Mouse (Mus musculus): ENCODE results near the gene Ywhab. TPM values are rescaled to one million over a fixed set of nuclear protein-coding genes. Genes with fewer than 3 reads are reported as not detected.

Ywhab gene
- polyA plus RNA-seq, 1 experiment, result 52.8 TPM

DNA sequence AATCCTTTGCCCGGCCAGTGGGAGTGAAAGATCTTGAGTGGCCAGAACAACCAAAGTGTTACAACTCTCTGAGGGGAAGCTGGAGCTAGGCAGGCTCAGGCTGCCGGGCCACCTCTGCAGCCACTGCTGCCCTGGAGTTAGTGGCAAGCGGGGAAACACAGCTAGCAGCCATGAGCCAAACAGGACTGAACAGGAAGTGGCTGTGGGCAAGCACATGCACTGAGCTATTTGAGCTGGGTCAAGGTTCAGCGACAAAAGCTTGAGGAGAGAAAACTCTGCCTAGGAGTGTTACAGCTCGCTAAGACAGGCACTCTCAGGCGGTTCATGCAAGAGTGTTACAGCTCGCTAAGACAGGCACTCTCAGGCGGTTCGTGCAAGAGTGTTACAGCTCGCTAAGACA lies 12.2 kb downstream of the Ywhab start:
- TF ChIP-seq POLR2A (IDR thresholded peaks at IDR 0.05; ENCODE audit: borderline replicate concordance, extremely low read depth, low read depth, low read length) (no peak), CTCF (IDR thresholded peaks at IDR 0.05; ENCODE audit: insufficient read depth, low read length) (no peak)
- Histone ChIP-seq H3K4me1 (ENCODE audit: control insufficient read depth, insufficient read depth, low read length) (peaks cover 38% of the 10 kb centered on the region), H3K4me3 (replicated peaks; ENCODE audit: extremely low read depth, low read depth, low read length) (no peak overlapping the region)
- DNase-seq, result peak; percentile 25
- 33% methylated on average over 10 of the region's 10 CpGs for WGBS

DNA sequence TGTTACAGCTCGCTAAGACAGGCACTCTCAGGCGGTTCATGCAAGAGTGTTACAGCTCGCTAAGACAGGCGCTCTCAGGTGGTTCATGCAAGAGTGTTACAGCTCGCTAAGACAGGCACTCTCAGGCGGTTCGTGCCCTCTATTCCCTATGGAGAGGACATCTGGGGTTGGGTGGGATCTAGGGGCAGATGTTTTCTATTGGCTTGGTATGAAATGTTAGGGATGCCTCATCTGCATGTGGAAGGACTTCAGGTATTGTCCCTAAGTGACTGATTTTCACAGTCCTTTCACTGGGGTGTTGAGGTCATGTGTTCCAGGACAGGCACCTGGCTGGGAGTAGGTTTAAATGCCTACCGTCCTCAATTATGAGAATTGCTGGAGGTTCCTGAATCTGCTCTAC lies 12.8 kb downstream of the Ywhab start:
- Histone ChIP-seq H3K4me1 (ENCODE audit: control insufficient read depth, insufficient read depth, low read length) (peaks cover 34% of the 10 kb centered on the region), H3K4me3 (replicated peaks; ENCODE audit: extremely low read depth, low read depth, low read length) (no peak overlapping the region)
- DNase-seq, result no peak
- TF ChIP-seq CTCF (IDR thresholded peaks at IDR 0.05; ENCODE audit: insufficient read depth, low read length), result no peak
- no peak for TF ChIP-seq POLR2A (IDR thresholded peaks at IDR 0.05; ENCODE audit: borderline replicate concordance, extremely low read depth, low read depth, low read length)
- 75% methylated on average over 8 of the region's 8 CpGs for WGBS

DNA sequence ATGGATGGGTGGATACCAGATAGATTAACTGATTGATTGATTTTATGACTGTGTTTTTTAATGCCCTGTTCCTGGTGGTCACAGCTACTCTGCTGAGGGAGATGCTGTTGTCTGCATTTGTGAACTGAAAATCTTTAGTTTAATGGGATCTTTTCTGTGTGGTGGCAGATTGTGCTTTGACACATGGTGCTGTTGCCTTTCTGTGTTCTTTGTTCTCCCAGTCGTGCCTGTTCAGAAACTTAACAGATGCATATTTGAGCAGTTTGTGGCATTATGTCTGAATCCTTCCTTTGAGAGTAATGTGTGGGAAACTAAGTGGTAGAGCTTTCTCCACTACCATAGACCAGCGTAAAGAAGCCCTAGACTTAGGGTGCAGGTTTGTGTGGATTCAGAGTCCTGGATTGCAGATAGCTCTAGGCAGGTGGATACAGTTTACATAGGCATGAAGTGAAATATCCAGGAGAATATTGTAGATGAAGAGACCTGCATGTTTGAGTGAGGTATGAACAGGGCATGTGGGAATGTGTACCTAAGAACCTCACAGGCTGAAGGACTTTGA lies 13.3 kb downstream of the Ywhab start:
- peaks cover 29% of the 10 kb centered on the region for H3K4me1 ChIP-seq (ENCODE audit: control insufficient read depth, insufficient read depth, low read length)
- 62% methylated on average over 2 of the region's 2 CpGs for WGBS
- H3K4me3 ChIP-seq (replicated peaks; ENCODE audit: extremely low read depth, low read depth, low read length), result no peak overlapping the region
- no peak for DNase-seq
- no peak for TF ChIP-seq POLR2A (IDR thresholded peaks at IDR 0.05; ENCODE audit: borderline replicate concordance, extremely low read depth, low read depth, low read length)
- no peak for TF ChIP-seq CTCF (IDR thresholded peaks at IDR 0.05; ENCODE audit: insufficient read depth, low read length)

DNA sequence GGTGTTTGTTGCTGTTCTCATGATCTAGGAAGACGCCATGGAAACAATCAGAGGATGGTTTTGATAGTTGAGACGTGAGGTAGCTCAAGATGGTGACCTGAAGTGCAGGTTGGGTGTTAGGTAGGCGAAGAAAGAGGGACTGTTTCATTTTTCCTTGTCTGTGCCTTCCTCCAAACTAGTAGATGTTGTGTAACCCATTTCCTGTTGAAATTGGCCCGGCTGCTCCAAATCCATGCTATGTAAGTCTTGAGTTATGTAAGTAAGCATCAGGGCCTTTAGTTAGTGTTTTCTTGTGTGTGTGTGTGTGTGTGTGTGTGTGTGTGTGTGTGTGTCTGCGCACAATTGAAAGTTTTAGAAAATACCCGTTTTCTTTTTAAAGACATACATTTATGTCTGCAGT lies 14.5 kb downstream of the Ywhab start:
- no peak overlapping the region for H3K4me3 ChIP-seq (replicated peaks; ENCODE audit: extremely low read depth, low read depth, low read length)
- no peak for DNase-seq
- TF ChIP-seq CTCF (IDR thresholded peaks at IDR 0.05; ENCODE audit: insufficient read depth, low read length) (no peak), POLR2A (IDR thresholded peaks at IDR 0.05; ENCODE audit: borderline replicate concordance, extremely low read depth, low read depth, low read length) (no peak)
- peaks cover 26% of the 10 kb centered on the region for H3K4me1 ChIP-seq (ENCODE audit: control insufficient read depth, insufficient read depth, low read length)
- 35% methylated on average over 6 of the region's 6 CpGs for WGBS

DNA sequence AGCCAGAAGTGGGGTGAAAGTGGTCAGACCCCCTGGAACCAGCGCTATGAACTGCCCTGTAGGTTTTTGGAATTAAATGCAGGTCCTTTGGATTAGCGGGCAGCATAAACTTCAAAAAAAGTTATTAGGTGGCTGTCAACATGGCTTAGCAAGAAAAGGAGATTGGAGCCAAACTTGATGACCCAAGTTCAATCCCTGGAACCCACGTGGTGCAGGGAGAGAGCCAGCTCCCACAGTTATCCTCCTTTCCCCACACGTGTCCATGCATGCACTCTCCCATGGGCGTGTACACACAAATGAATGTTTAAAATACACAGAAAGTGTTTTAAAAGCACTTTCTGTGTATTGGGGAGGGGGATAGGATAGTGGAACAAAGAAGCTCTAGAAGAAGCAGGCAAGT lies 15.7 kb downstream of the Ywhab start:
- WGBS, result 52% methylated on average over 5 of the region's 5 CpGs
- TF ChIP-seq CTCF (IDR thresholded peaks at IDR 0.05; ENCODE audit: insufficient read depth, low read length), result no peak
- no peak for TF ChIP-seq POLR2A (IDR thresholded peaks at IDR 0.05; ENCODE audit: borderline replicate concordance, extremely low read depth, low read depth, low read length)

DNA sequence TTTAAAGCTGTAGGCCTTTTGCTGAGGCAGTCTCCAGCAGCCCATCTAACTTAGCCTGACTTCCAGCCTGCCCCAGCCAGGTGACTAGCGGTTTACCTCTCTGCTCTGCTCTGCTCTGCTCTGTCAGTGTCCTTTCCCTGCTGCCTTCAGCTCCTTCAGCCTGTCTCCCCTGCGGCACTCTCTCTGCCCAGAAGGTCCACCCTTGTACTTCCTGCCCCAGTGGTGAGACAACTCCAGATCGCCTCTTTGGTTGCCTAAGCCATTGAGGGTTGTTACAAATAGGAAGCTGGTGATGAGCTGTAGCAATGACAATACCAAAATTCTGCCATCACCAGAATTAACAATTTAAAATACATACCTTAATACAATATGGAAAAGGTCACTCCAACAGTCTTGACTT lies 16.2 kb downstream of the Ywhab start:
- no peak for DNase-seq
- TF ChIP-seq POLR2A (IDR thresholded peaks at IDR 0.05; ENCODE audit: borderline replicate concordance, extremely low read depth, low read depth, low read length) (no peak), CTCF (IDR thresholded peaks at IDR 0.05; ENCODE audit: insufficient read depth, low read length) (no peak)
- H3K4me1 ChIP-seq (ENCODE audit: control insufficient read depth, insufficient read depth, low read length), result peaks cover 22% of the 10 kb centered on the region
- H3K4me3 ChIP-seq (replicated peaks; ENCODE audit: extremely low read depth, low read depth, low read length), result no peak overlapping the region
- 50% methylated on average over 3 of the region's 3 CpGs for WGBS

More for the DNA sequence above, 15.7 kb downstream of the Ywhab start:
- H3K4me3 ChIP-seq (replicated peaks; ENCODE audit: extremely low read depth, low read depth, low read length), result no peak overlapping the region
- H3K4me1 ChIP-seq (ENCODE audit: control insufficient read depth, insufficient read depth, low read length), result peaks cover 26% of the 10 kb centered on the region
- no peak for DNase-seq

DNA sequence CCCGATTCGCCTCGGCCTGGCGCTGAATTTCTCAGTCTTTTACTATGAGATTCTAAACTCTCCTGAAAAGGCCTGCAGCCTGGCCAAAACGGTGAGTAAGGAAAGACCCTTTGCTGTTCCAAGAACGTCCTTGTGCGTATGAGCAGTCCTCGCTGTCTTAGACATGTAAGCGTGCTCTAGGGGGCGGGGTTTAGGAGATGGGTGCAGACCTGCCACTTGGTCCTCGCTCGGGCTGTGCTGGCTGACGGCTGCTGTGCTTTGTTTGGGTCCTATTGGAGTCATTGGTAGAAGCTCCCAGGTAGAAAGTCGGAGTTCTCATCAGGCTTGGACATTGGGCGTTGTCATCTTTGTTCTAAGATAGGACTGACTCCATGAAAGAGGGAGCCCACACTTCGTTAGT lies 20.5 kb downstream of the Ywhab start:
- no peak for DNase-seq
- 89% methylated on average over 16 of the region's 16 CpGs for WGBS
- no peak for TF ChIP-seq POLR2A (IDR thresholded peaks at IDR 0.05; ENCODE audit: borderline replicate concordance, extremely low read depth, low read depth, low read length)
- TF ChIP-seq CTCF (IDR thresholded peaks at IDR 0.05; ENCODE audit: insufficient read depth, low read length), result no peak
- H3K4me3 ChIP-seq (replicated peaks; ENCODE audit: extremely low read depth, low read depth, low read length), result no peak overlapping the region
- H3K4me1 ChIP-seq (ENCODE audit: control insufficient read depth, insufficient read depth, low read length), result no peaks in the 10 kb centered on the region; the same call in 1 of the 2 replicates

DNA sequence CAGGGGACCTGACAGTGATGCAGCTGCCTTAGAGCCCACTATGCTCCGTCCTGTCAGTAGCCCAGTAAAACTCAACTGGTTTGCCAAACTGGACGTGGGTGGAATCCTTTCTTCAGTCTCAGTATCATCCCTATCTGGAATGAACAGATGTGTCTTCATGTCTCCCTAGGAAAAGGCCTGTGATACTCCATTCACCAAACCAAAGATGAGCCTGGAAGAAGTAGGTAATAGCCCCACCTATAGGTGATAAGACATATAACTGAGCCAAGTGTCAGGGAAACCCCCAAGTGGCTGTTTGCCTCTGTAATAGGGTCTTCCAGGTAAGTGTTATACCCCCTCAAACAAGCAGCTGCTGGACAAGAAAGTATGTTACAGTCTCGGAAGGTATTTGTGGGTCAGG lies 24.1 kb downstream of the Ywhab start:
- Histone ChIP-seq H3K4me3 (replicated peaks; ENCODE audit: extremely low read depth, low read depth, low read length) (no peak overlapping the region), H3K4me1 (ENCODE audit: control insufficient read depth, insufficient read depth, low read length) (no peaks in the 10 kb centered on the region)
- 93% methylated on average over 3 of the region's 3 CpGs for WGBS
- no peak for DNase-seq
- no peak for TF ChIP-seq POLR2A (IDR thresholded peaks at IDR 0.05; ENCODE audit: borderline replicate concordance, extremely low read depth, low read depth, low read length)
- TF ChIP-seq CTCF (IDR thresholded peaks at IDR 0.05; ENCODE audit: insufficient read depth, low read length), result no peak

DNA sequence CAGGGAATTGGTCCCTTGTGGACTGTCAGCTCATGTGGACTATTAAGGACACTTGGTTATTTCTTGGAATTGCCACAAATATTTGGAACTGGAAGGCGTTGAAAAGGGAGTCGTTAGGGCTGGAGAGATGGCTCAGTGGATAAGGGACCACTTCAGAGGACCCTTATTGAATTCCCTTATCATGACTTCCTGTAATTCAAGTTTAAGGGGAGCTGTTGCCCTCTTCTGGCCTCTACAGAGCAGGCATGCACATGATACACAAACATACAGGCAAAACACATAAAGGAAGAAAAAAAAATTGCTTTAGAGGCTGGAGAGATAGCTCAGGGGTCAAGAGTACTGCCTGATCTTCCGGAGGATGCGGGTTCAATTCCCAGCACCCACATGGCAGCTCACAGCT lies 25.2 kb downstream of the Ywhab start:
- WGBS, result 51% methylated on average over 4 of the region's 4 CpGs
- Histone ChIP-seq H3K4me1 (ENCODE audit: control insufficient read depth, insufficient read depth, low read length) (no peaks in the 10 kb centered on the region), H3K4me3 (replicated peaks; ENCODE audit: extremely low read depth, low read depth, low read length) (no peak overlapping the region)
- no peak for DNase-seq
- TF ChIP-seq CTCF (IDR thresholded peaks at IDR 0.05; ENCODE audit: insufficient read depth, low read length) (no peak), POLR2A (IDR thresholded peaks at IDR 0.05; ENCODE audit: borderline replicate concordance, extremely low read depth, low read depth, low read length) (no peak)

DNA sequence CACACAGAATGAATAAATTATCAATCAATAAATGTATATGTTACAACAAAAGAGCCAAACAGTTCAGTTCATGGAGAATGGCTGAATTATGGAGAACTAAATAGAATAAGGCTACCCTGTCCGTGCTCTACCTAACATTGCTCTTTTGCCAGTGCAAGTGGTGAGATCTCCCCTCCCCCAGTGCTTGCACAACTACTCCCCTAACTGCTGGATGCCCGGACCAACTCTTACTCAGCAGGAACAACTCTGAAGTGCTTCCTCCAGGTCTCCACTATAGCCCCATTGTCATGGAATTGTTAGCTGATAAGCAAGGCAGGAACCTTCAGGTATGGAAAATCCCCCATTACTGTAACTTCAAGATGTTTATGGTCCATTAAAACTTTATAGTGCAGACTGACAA lies 27.3 kb downstream of the Ywhab start:
- 23% methylated on average over 2 of the region's 2 CpGs for WGBS
- Histone ChIP-seq H3K4me3 (replicated peaks; ENCODE audit: extremely low read depth, low read depth, low read length) (no peak overlapping the region), H3K4me1 (ENCODE audit: control insufficient read depth, insufficient read depth, low read length) (no peaks in the 10 kb centered on the region)
- TF ChIP-seq POLR2A (IDR thresholded peaks at IDR 0.05; ENCODE audit: borderline replicate concordance, extremely low read depth, low read depth, low read length) (no peak), CTCF (IDR thresholded peaks at IDR 0.05; ENCODE audit: insufficient read depth, low read length) (no peak)
- no peak for DNase-seq
